Mouse (Mus musculus) kidney, embryonic 15.5 days (tissue): ENCODE data around the gene Islr. TPM values are rescaled to one million over a fixed set of nuclear protein-coding genes. Genes with fewer than 3 reads are reported as not detected.

ENCODE experiments used
- ATAC-seq: fragments of 200-750 bp; cut with Nextera tagmentation; replicated peaks from 2 replicates; pipeline ENCODE4 v1.8.0; 2017; ENCODE audit warnings: moderate TSS enrichment; ENCODE audit not compliant: low FRiP score
- H3K27ac ChIP-seq: fragments of 300-500 bp; sonication (generic); 2 replicates; pipeline ENCODE4 v1.5.1; 2015; ENCODE audit warnings: mild to moderate bottlenecking, inconsistent platforms
- H3K27me3 ChIP-seq: fragments of 300-500 bp; sonication (generic); 2 replicates; pipeline ENCODE4 v1.6.1; 2015; ENCODE audit warnings: inconsistent platforms
- H3K36me3 ChIP-seq: fragments of 300-500 bp; sonication (generic); 2 replicates; pipeline ENCODE4 v1.6.1; 2015; ENCODE audit warnings: inconsistent platforms
- H3K4me1 ChIP-seq: fragments of 300-500 bp; sonication (generic); 2 replicates; pipeline ENCODE4 v1.6.1; 2015; ENCODE audit warnings: inconsistent platforms
- H3K4me2 ChIP-seq: fragments of 300-500 bp; sonication (generic); 2 replicates; pipeline ENCODE4 v1.6.1; 2015; ENCODE audit warnings: moderate library complexity, mild to moderate bottlenecking, inconsistent platforms
- H3K4me3 ChIP-seq: fragments of 300-500 bp; sonication (generic); replicated peaks from 2 replicates; pipeline ENCODE4 v1.5.1; 2015; ENCODE audit warnings: mild to moderate bottlenecking, inconsistent platforms
- H3K9ac ChIP-seq: fragments of 300-500 bp; sonication (generic); 2 replicates; pipeline ENCODE4 v1.6.1; 2015; ENCODE audit warnings: mild to moderate bottlenecking, inconsistent platforms
- H3K9me3 ChIP-seq: fragments of 300-500 bp; sonication (generic); replicated peaks from 2 replicates; pipeline ENCODE4 v1.6.1; 2016; ENCODE audit warnings: inconsistent platforms
- WGBS: fragments of 180-500 bp; shearing (Covaris S2); methylation state at CpG from one replicate; pipeline ENCODE4 v1.1.7; 2015; ENCODE audit warnings: mixed read lengths; 5-methylcytosine and 5-hydroxymethylcytosine counted together
- polyA plus RNA-seq: library from polyadenylated mRNA; unstranded; fragments of >200 nt; fragmentation: Nextera tagmentation; extraction: Ambion mirVana; gene quantifications from 2 replicates; pipeline ENCODE4 v1.2.1, GENCODE M21; 2015

The Islr gene
- polyA plus RNA-seq, 1 experiment from 2014 or later = 94.7 TPM

GRCm38 (mm10) chr9:58214519-58215180 lies 10.5 kb upstream of the Islr start:
- 29% methylated on average over 8 of the region's 8 CpGs for WGBS
- ATAC-seq = peak; percentile 52; the same call in 1 of the 2 replicates
- H3K4me2 ChIP-seq = no peak overlapping the region
- H3K9me3 ChIP-seq = no peaks in the 10 kb centered on the region
- H3K27ac ChIP-seq = peak overlapping the region; percentile 87
- H3K4me1 ChIP-seq = peaks cover 40% of the 10 kb centered on the region
- no peaks in the 10 kb centered on the region for H3K27me3 ChIP-seq
- peaks cover 9% of the 10 kb centered on the region for H3K36me3 ChIP-seq
- no peak overlapping the region for H3K9ac ChIP-seq
- H3K4me3 ChIP-seq = no peak overlapping the region

DNA sequence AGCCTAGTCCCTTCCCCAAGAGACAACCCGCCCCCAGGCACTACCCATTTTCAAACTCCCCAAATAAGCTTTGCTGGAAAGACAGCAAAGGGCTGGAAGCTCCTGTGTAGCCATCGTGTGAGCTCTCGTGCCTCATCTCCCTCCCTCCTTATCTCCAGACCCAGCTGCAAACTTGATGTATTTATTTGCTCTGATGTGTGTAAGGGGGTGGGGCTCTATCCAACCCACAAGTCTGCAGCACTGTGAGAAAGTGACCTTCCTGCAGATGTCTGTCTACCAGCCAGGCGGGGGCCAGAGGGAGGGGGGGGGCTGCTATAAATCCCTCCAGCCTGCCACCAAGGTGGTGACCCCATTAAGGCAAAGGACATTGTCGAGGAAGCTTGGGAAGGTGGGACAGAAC lies 9.8 kb upstream of the Islr start:
- ATAC-seq = peak; percentile 73
- no peaks in the 10 kb centered on the region for H3K9me3 ChIP-seq
- peak overlapping the region; percentile 87 for H3K27ac ChIP-seq
- H3K4me1 ChIP-seq = peaks cover 40% of the 10 kb centered on the region
- H3K27me3 ChIP-seq = no peaks in the 10 kb centered on the region
- peak overlapping the region; percentile 25 for H3K4me2 ChIP-seq
- 10% methylated on average over 5 of the region's 5 CpGs for WGBS
- no peak overlapping the region for H3K4me3 ChIP-seq
- H3K9ac ChIP-seq = no peak overlapping the region
- peaks cover 3% of the 10 kb centered on the region; the same call in 1 of the 2 replicates for H3K36me3 ChIP-seq

GRCm38 (mm10) chr9:58213377-58213776 lies 9.3 kb upstream of the Islr start:
- no peak overlapping the region for H3K4me3 ChIP-seq
- 0 out of 2 replicates have a peak, but pooled peaks cover 1% of the 10 kb centered on the region for H3K27me3 ChIP-seq
- H3K9me3 ChIP-seq = no peaks in the 10 kb centered on the region
- ATAC-seq = no peak
- no peak overlapping the region for H3K4me2 ChIP-seq
- peak overlapping the region; percentile 87 for H3K27ac ChIP-seq
- H3K36me3 ChIP-seq = no peaks in the 10 kb centered on the region
- H3K9ac ChIP-seq = no peak overlapping the region
- 36% methylated on average over 5 of the region's 5 CpGs for WGBS
- peaks cover 40% of the 10 kb centered on the region for H3K4me1 ChIP-seq

- Histone ChIP-seq H3K27ac (no peak overlapping the region), H3K36me3 (no peaks in the 10 kb centered on the region), H3K4me2 (no peak overlapping the region), H3K27me3 (0 out of 2 replicates have a peak, but pooled peaks cover 3% of the 10 kb centered on the region), H3K4me1 (peaks cover 23% of the 10 kb centered on the region), H3K9me3 (no peaks in the 10 kb centered on the region), H3K9ac (no peak overlapping the region), H3K4me3 (no peak overlapping the region)
- ATAC-seq = no peak
- 70% methylated on average over 2 of the region's 2 CpGs for WGBS
Observed at GRCm38 (mm10) chr9:58210304-58210627, 6.2 kb upstream of the Islr start.

- ATAC-seq = no peak
Observed at GRCm38 (mm10) chr9:58209462-58210303, 5.6 kb upstream of the Islr start.

GRCm38 (mm10) chr9:58206013-58206412 lies 1.9 kb upstream of the Islr start:
- Histone ChIP-seq H3K4me3 (no peak overlapping the region), H3K9ac (no peak overlapping the region)
- ATAC-seq = no peak

More at GRCm38 (mm10) chr9:58209462-58210303, 5.6 kb upstream of the Islr start:
- Histone ChIP-seq H3K9me3 (no peaks in the 10 kb centered on the region), H3K36me3 (no peaks in the 10 kb centered on the region), H3K27me3 (0 out of 2 replicates have a peak, but pooled peaks cover 6% of the 10 kb centered on the region), H3K9ac (no peak overlapping the region), H3K4me2 (no peak overlapping the region), H3K27ac (peak overlapping the region; percentile 37; the same call in 1 of the 2 replicates), H3K4me3 (no peak overlapping the region), H3K4me1 (peaks cover 17% of the 10 kb centered on the region)
- WGBS = 69% methylated on average over 8 of the region's 8 CpGs

DNA sequence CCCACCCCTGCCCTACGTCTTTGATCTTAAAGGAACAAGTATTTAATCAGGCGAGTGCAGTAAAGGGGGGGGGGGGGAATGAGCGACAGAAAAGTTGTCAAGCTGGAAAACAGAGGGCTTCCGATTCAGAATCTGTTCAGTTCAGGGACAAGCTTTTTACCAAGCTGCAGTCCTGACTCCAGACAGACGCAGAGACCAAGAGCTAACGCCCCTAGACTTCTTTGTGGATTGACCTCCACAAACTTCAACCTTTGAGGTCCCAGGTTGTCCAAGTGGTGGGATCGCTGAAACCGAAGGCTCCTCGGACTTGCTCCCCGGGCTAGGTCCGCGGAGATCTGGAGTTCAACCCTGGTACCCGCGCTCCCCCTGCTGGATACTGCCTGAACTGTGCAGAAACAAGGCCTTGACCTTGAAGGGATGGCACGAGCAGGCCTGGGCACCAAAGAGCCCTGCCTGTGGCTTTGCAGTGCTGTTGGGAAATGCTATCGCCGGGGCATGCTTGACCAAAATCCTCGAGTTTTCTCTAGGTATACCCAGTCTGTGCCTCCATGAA lies 418 bp upstream of the Islr start:
- Histone ChIP-seq H3K9me3 (no peaks in the 10 kb centered on the region), H3K4me3 (peak overlapping the region; percentile 40), H3K27me3 (peaks cover 52% of the 10 kb centered on the region), H3K36me3 (no peaks in the 10 kb centered on the region), H3K27ac (no peak overlapping the region), H3K4me1 (peaks cover 44% of the 10 kb centered on the region), H3K9ac (no peak overlapping the region), H3K4me2 (peak overlapping the region; percentile 64)
- 4% methylated on average over 18 of the region's 18 CpGs for WGBS
- peak; percentile 79; the same call in 1 of the 2 replicates for ATAC-seq

More at GRCm38 (mm10) chr9:58206013-58206412, 1.9 kb upstream of the Islr start:
- no peaks in the 10 kb centered on the region for H3K36me3 ChIP-seq
- H3K9me3 ChIP-seq = no peaks in the 10 kb centered on the region
- H3K4me2 ChIP-seq = no peak overlapping the region
- H3K27ac ChIP-seq = no peak overlapping the region
- 91% methylated on average over 7 of the region's 7 CpGs for WGBS
- H3K4me1 ChIP-seq = peaks cover 30% of the 10 kb centered on the region
- H3K27me3 ChIP-seq = peaks cover 37% of the 10 kb centered on the region

DNA sequence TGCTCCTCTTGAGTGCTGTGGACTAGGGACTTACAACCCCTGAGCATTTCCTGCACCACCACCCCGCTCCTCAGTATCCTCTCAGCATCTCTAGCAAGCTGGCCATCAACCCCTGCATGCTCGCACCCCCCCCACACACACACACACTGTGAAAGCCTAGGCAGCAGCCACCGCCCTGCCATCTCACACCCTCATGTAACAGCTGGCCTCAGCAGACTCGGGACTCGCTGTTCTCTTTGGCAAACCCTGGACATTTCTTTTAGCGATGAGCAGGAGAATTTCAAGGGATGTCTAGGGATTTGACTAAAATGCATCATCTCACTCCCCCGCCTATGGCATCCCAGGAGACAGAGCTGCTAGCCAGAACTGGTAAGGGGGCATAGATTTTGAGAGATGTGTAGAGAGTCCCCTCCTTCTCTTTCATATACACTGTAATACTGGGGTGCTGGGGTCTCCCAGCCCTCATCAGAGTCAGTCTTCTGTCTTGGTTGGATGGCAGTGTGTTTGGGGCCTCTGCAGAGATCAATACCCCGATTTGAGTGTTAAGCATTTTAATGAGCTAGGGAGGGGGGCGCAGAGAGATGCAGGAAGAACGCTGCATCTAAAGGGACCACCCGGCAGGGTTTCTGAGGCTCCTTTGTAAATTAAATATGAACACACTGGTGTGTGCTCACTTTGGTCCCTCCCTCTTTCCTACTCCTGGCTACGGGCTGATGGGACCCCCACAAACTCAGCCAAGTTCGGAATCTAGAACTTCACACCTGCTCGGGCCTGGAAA lies 1.2 kb downstream of the Islr start:
- 8% methylated on average over 14 of the region's 14 CpGs for WGBS
- H3K4me2 ChIP-seq = peak overlapping the region; percentile 64; the same call in 1 of the 2 replicates
- ATAC-seq = no peak
- H3K9me3 ChIP-seq = no peaks in the 10 kb centered on the region
- H3K27ac ChIP-seq = no peak overlapping the region
- no peak overlapping the region for H3K4me3 ChIP-seq
- peaks cover 65% of the 10 kb centered on the region for H3K27me3 ChIP-seq
- peaks cover 61% of the 10 kb centered on the region for H3K4me1 ChIP-seq
- H3K36me3 ChIP-seq = no peaks in the 10 kb centered on the region
- H3K9ac ChIP-seq = no peak overlapping the region

GRCm38 (mm10) chr9:58201861-58202549 lies 2.1 kb downstream of the Islr start:
- under 1% methylated on average over 37 of the region's 37 CpGs for WGBS
- peaks cover 74% of the 10 kb centered on the region for H3K27me3 ChIP-seq
- H3K9me3 ChIP-seq = no peaks in the 10 kb centered on the region
- H3K27ac ChIP-seq = no peak overlapping the region
- H3K9ac ChIP-seq = no peak overlapping the region
- ATAC-seq = no peak
- peak overlapping the region; percentile 40 for H3K4me2 ChIP-seq
- no peaks in the 10 kb centered on the region for H3K36me3 ChIP-seq
- peaks cover 70% of the 10 kb centered on the region for H3K4me1 ChIP-seq
- peak overlapping the region; percentile 23 for H3K4me3 ChIP-seq

DNA sequence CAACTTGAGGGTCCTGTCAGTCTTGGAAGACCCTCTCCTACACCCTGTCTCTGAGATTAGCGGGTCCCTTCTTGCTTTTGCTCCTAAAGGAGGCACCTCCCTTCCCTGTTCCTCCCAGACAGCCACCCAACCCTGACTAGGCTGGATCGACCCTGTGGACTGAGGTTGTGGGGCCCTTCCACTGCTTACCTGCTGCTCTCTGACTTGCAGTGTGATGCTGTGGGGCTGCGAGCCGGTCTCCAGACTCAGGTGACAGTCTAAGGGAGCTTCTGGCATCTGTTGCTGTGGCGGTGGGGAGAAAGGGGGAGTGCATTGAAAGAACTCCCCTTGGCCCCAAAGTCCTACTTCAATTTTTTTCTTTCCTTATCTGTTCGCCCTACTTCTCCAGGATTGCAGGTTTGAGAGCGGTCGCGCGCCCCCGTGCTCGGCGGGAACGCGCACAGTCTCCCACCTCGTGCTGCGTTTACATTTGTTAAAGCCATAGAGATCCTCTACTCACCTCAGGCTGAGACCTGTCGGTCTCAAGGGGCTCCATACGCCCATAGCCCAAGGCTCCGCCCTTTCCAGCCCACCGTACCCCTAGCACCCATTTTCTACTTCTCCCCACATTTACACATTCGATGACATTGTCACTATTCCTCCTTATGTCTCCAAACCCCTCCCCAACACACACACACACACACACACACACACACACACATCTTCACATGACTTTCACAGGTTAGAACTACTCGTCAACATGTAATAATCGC lies 2.8 kb downstream of the Islr start:
- no peak for ATAC-seq
- Histone ChIP-seq H3K27me3 (peaks cover 81% of the 10 kb centered on the region), H3K36me3 (no peaks in the 10 kb centered on the region), H3K4me3 (peak overlapping the region; percentile 23; the same call in 1 of the 2 replicates), H3K27ac (no peak overlapping the region), H3K9ac (no peak overlapping the region), H3K4me2 (peak overlapping the region; percentile 40), H3K4me1 (peaks cover 77% of the 10 kb centered on the region), H3K9me3 (no peaks in the 10 kb centered on the region)
- 1% methylated on average over 24 of the region's 24 CpGs for WGBS
